Mouse (Mus musculus) cerebellum, postnatal 14 days (tissue): Measurements from ENCODE around the gene Cysltr1.

Experiments used
- DNase-seq, 2 experiments: peaks; one replicate each; pipeline ENCODE4 v3.0.0; 2021; ENCODE audit warnings: mixed read lengths in 2 of 2

Gene Cysltr1

GRCm38 (mm10) chrX:106603386-106603785 is at the start of gene Cysltr1:
Gene Cysltr1, minus strand, starts transcription at chrX:106603679.
- DNase-seq, result no peak

- no peak for DNase-seq
Measured at GRCm38 (mm10) chrX:106634799-106635541, 31.5 kb upstream of the Cysltr1 start.

- DNase-seq, result no peak
Measured at GRCm38 (mm10) chrX:106633543-106633942, 30.1 kb upstream of the Cysltr1 start.

- DNase-seq, result no peak
Measured at GRCm38 (mm10) chrX:106628514-106628913, 25.0 kb upstream of the Cysltr1 start.

- no peak for DNase-seq
Measured at GRCm38 (mm10) chrX:106623667-106624066, 20.2 kb upstream of the Cysltr1 start.

GRCm38 (mm10) chrX:106622512-106622911 is 19.0 kb upstream of the Cysltr1 start:
- no peak for DNase-seq

- DNase-seq, result no peak
Measured at GRCm38 (mm10) chrX:106602574-106603258, 763 bp downstream of the Cysltr1 start.

GRCm38 (mm10) chrX:106595904-106596303 is 7.6 kb downstream of the Cysltr1 start:
- DNase-seq, result no peak

GRCm38 (mm10) chrX:106593914-106594313 is 9.6 kb downstream of the Cysltr1 start:
- no peak for DNase-seq

GRCm38 (mm10) chrX:106582886-106583285 is 20.6 kb downstream of the Cysltr1 start, which contains the start of gene Gm5127:
Gene Gm5127, plus strand, starts transcription at chrX:106583186.
- no peak for DNase-seq

- no peak for DNase-seq
Measured at GRCm38 (mm10) chrX:106582197-106582596, 21.3 kb downstream of the Cysltr1 start.

GRCm38 (mm10) chrX:106580410-106580809 is 23.1 kb downstream of the Cysltr1 start:
- DNase-seq, result no peak

GRCm38 (mm10) chrX:106578966-106579365 is 24.5 kb downstream of the Cysltr1 start:
- DNase-seq, result no peak

- no peak for DNase-seq
Measured at GRCm38 (mm10) chrX:106555457-106555856, 48.0 kb downstream of the Cysltr1 start.

GRCm38 (mm10) chrX:106536359-106536758 is 67.1 kb downstream of the Cysltr1 start:
- no peak for DNase-seq
